Mouse (Mus musculus): ENCODE results near the gene Clec2d.

DNA sequence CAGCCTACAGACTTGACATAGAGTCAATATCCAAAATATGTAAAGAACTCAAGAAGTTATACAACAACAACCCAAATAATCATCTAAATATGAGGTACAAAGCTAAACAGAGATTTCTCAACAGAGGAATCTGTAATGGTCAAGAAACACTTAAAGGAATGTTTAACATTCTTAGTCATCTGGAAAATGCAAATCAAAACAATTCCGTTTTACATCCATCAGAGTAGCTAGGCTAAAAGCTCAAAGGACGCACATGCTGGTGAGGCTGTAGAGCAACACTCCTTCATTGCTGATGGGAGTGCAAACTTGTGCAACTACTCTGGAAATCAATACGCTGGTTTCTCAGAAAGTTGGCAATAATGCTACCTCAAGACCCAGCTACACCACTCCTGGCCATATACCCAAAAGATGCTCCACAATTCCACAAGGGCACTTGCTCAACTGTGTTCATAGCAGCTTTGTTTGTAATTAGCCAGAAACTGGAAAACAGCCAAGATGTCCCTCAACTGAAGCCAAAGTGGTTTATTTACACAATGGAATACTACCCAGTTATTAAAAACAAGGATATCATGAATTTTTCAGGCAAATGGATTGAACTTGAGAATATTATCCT, 41.9 kb downstream of the Clec2d start:
- no peak for TF ChIP-seq CTCF (IDR thresholded peaks at IDR 0.05; ENCODE audit: low read depth, low read length)
- TF ChIP-seq POLR2A (IDR thresholded peaks at IDR 0.05; ENCODE audit: extremely low read depth, insufficient read depth, low read length) = no peak

Data from liver, adult 2 months (tissue).